Mouse (Mus musculus) forelimb bud, embryonic 11.5 days (tissue): Measurements from ENCODE around the gene Etv2.

Source experiments
- DNase-seq: peaks from one replicate; pipeline ENCODE4 v3.0.0-alpha.2; 2012; ENCODE audit warnings: low read depth, low spot score

The Etv2 gene

GRCm38 (mm10) chr7:30635752-30636151, at the start of gene Etv2:
Gene Etv2 (minus strand): TSS chr7:30635852.
- DNase-seq = no peak

- no peak for DNase-seq
Observed at GRCm38 (mm10) chr7:30683425-30683824, 47.8 kb upstream of the Etv2 start.

GRCm38 (mm10) chr7:30681897-30682296, 46.2 kb upstream of the Etv2 start:
- DNase-seq = no peak

- DNase-seq = no peak
Observed at GRCm38 (mm10) chr7:30678263-30678975, 42.8 kb upstream of the Etv2 start.

GRCm38 (mm10) chr7:30671480-30671879, 35.8 kb upstream of the Etv2 start, which contains the start of gene Pmis2:
Gene Pmis2 (minus strand): TSS chr7:30671605.
- no peak for DNase-seq

- DNase-seq = peak; percentile 35
Observed at GRCm38 (mm10) chr7:30669229-30669628, 33.6 kb upstream of the Etv2 start.

GRCm38 (mm10) chr7:30665321-30665720, 29.7 kb upstream of the Etv2 start:
- no peak for DNase-seq

GRCm38 (mm10) chr7:30664529-30665200, 29.0 kb upstream of the Etv2 start, which contains the start of gene Haus5:
Gene Haus5 (minus strand): TSS chr7:30664994.
- DNase-seq = peak; percentile 94

GRCm38 (mm10) chr7:30649591-30650540, 14.2 kb upstream of the Etv2 start, which contains the start of gene Rbm42:
Gene Rbm42 (minus strand): TSS chr7:30650317.
- peak; percentile 98 for DNase-seq

GRCm38 (mm10) chr7:30639083-30639482, 3.4 kb upstream of the Etv2 start:
- DNase-seq = no peak

GRCm38 (mm10) chr7:30636395-30636794, 743 bp upstream of the Etv2 start:
- no peak for DNase-seq

GRCm38 (mm10) chr7:30634621-30635020, 1.0 kb downstream of the Etv2 start:
- DNase-seq = peak; percentile 73

- DNase-seq = no peak
Observed at GRCm38 (mm10) chr7:30633762-30634412, 1.8 kb downstream of the Etv2 start.

GRCm38 (mm10) chr7:30629013-30629412, 6.6 kb downstream of the Etv2 start:
- DNase-seq = no peak

GRCm38 (mm10) chr7:30626647-30627046, 9.0 kb downstream of the Etv2 start:
- DNase-seq = no peak

- peak; percentile 87 for DNase-seq
Observed at GRCm38 (mm10) chr7:30625530-30626384, 9.9 kb downstream of the Etv2 start, which contains the start of gene Cox6b1. Gene Cox6b1 (minus strand): TSS chr7:30626151.

GRCm38 (mm10) chr7:30619202-30619601, 16.4 kb downstream of the Etv2 start:
- no peak for DNase-seq

GRCm38 (mm10) chr7:30618658-30619057, 17.0 kb downstream of the Etv2 start:
- DNase-seq = no peak

GRCm38 (mm10) chr7:30615049-30615760, 20.4 kb downstream of the Etv2 start:
- no peak for DNase-seq

GRCm38 (mm10) chr7:30614454-30614853, 21.2 kb downstream of the Etv2 start:
- DNase-seq = no peak
